In genomic region chr4:125717881-125718280, GRCm38 (mm10) we compare ENCODE assay signal across 19 mouse cellular contexts.
"Had no signal": no experiment of that assay in that cellular context is flagged by ENCODE, and none has a peak within 500 bp of the region (broad histone marks: within the 10 kb centered on the region; RNA-seq: fewer than 3 reads in every experiment).

No protein-coding gene starts in this region.

- H3K27me3 ChIP-seq: liver, embryonic 12.5 days; liver, embryonic 15.5 days; lung, embryonic 15.5 days had no signal

- H3K9me3 ChIP-seq: limb, embryonic 10.5 days; limb, embryonic 13.5 days; liver, embryonic 12.5 days; liver, embryonic 15.5 days; lung, embryonic 15.5 days; megakaryocyte, embryonic 14.5 days; midbrain, embryonic 10.5 days; midbrain, embryonic 13.5 days had no signal

- H3K4me2 ChIP-seq: limb, embryonic 13.5 days; liver, embryonic 12.5 days; liver, embryonic 15.5 days; lung, embryonic 15.5 days; midbrain, embryonic 13.5 days had no signal

- H3K9ac ChIP-seq: limb, embryonic 13.5 days; liver, embryonic 12.5 days; liver, embryonic 15.5 days; lung, embryonic 15.5 days; midbrain, embryonic 13.5 days had no signal

- H3K36me3 ChIP-seq: limb, embryonic 10.5 days; limb, embryonic 13.5 days; liver, embryonic 12.5 days; liver, embryonic 15.5 days; lung, embryonic 15.5 days; midbrain, embryonic 10.5 days; midbrain, embryonic 13.5 days had no signal

- DNase-seq: kidney, adult 9 months; kidney, postnatal 14 days; kidney, postnatal 4 days; layer of hippocampus, adult 9-11 months; liver; lung, adult 18-20 months; lung, postnatal 10 days; lung, postnatal 36 days; thymus, adult 18-20 months; thymus, postnatal 36 days had no signal

- ATAC-seq: liver, embryonic 12.5 days had no signal

- H3K27ac ChIP-seq: limb, embryonic 10.5 days; limb, embryonic 13.5 days; liver, embryonic 12.5 days; liver, embryonic 15.5 days; lung, embryonic 15.5 days; midbrain, embryonic 10.5 days; midbrain, embryonic 13.5 days had no signal

- H3K4me3 ChIP-seq: limb, embryonic 10.5 days; limb, embryonic 13.5 days; liver, embryonic 12.5 days; liver, embryonic 15.5 days; lung, embryonic 15.5 days; megakaryocyte, embryonic 14.5 days; midbrain, embryonic 10.5 days; midbrain, embryonic 13.5 days; myocyte had no signal

- H3K4me1 ChIP-seq: liver, embryonic 12.5 days; liver, embryonic 15.5 days; lung, embryonic 15.5 days; megakaryocyte, embryonic 14.5 days had no signal
